Mouse (Mus musculus): ENCODE results near the gene Aym1. TPM values are rescaled to one million over a fixed set of nuclear protein-coding genes. Genes with fewer than 3 reads are reported as not detected.

The Aym1 gene
- polyA plus RNA-seq, 1 experiment from 2014 or later: not detected

DNA sequence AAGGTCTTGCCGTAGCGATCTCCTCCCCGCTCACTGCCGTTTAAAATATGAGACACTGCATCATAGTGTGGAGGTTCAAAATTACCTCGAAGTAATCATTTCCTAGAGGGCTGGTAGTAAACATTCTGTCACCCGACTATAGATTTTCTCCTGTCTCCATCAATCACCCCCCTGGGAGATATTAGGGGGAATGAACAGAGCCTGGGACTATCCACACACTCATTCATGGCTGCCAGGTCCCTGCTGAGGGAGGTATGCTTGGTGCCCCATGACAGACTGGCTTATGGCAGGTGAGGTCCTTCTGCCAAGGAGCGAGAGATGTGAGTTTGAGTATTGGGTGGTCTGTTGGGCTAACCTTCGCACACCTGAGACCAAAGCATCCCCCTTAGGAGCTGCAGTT, 23.5 kb downstream of the Aym1 start:
- 82% methylated on average over 8 of the region's 8 CpGs for WGBS
- no peaks in the 10 kb centered on the region for H3K4me1 ChIP-seq
- H3K9me3 ChIP-seq (replicated peaks): no peaks in the 10 kb centered on the region
- no peak for ATAC-seq (ENCODE audit: low FRiP score)
- no peak overlapping the region for H3K4me3 ChIP-seq
- H3K27me3 ChIP-seq: no peaks in the 10 kb centered on the region
- H3K27ac ChIP-seq: no peak overlapping the region
- H3K4me2 ChIP-seq (replicated peaks): no peak overlapping the region
- H3K36me3 ChIP-seq: no peaks in the 10 kb centered on the region
- no peak overlapping the region for H3K9ac ChIP-seq

DNA sequence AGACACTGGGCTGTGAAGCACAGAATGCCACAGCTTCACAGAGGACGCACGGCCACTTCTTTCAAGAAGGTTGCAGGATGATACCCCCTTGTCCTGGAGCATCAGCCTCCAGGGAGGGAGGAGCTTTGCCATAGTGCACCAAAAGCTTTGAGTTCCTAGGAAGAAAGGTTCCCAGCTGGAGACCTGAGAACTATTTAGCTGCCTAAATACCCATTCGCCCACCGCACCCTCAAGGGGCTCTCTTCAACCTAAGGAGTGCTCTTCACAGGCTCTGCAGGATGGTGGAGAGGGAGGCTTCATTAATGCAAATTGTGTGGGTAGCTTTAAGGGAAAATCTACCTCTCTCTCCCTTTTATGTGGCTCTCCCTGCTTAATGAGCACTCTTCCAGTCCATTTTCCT, 25.5 kb downstream of the Aym1 start:
- Histone ChIP-seq H3K4me3 (no peak overlapping the region), H3K36me3 (no peaks in the 10 kb centered on the region), H3K9me3 (replicated peaks) (no peaks in the 10 kb centered on the region), H3K4me1 (no peaks in the 10 kb centered on the region), H3K9ac (no peak overlapping the region), H3K27me3 (no peaks in the 10 kb centered on the region), H3K27ac (no peak overlapping the region), H3K4me2 (replicated peaks) (no peak overlapping the region)
- ATAC-seq (ENCODE audit: low FRiP score): no peak
- 51% methylated on average over 4 of the region's 4 CpGs for WGBS

DNA sequence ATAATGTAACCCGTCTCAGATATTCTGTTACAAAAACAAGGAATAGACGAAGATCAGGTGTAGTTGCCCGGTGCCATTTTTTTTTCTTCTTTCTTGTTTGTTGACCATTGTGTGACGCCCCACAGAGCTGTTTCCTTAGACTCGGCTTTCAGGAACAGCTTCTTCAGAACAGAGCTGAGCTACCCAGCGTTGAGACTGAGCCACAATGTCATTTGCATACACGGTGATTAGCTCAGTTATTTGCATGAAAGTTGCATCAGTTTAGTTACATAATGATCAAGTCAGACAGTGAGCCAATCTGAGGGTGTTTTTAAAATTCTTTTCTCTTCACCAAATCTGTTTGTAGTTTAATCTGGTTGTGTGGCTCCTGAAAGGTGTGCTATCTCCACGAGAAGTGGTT, 36.7 kb downstream of the Aym1 start:
- peaks cover 16% of the 10 kb centered on the region for H3K4me1 ChIP-seq
- H3K4me2 ChIP-seq (replicated peaks): no peak overlapping the region
- WGBS: 57% methylated on average over 8 of the region's 8 CpGs
- no peak overlapping the region for H3K4me3 ChIP-seq
- no peak for ATAC-seq (ENCODE audit: low FRiP score)
- H3K27ac ChIP-seq: no peak overlapping the region
- H3K9me3 ChIP-seq (replicated peaks): no peaks in the 10 kb centered on the region
- no peaks in the 10 kb centered on the region for H3K27me3 ChIP-seq
- H3K36me3 ChIP-seq: no peaks in the 10 kb centered on the region
- H3K9ac ChIP-seq: no peak overlapping the region

DNA sequence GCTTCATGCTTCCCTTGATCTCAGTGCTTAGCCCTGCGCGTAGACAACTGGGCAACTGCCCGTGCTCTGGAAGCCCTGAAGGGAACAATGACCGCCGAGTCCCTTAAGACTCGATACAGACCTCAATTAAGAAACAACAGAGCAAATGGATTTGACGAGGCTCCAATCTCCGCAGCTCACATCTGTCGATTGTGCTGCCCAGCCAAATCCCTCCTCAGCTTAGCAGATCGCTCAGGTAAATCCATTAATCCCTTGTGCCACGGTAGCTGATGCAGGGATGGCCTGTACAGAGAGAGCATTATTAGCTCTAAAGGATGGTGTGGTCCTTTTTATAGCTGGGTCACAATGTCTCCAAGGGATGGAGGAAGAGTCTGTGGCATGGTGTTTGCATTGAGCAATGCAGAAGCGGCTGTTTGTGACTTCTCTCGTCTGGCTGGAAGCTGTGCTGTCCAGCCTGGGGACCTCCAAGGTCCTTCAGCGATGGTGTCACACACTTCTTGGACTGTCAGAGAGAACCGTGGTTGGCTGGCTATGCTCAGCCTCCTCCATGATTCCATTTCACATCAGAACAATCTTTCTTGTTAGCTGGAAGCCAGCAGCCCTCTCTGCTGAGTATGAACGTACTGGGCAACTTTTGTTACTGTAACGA, 39.3 kb downstream of the Aym1 start:
- H3K4me3 ChIP-seq: no peak overlapping the region
- no peaks in the 10 kb centered on the region for H3K27me3 ChIP-seq
- ATAC-seq (ENCODE audit: low FRiP score): no peak
- peaks cover 7% of the 10 kb centered on the region for H3K9me3 ChIP-seq (replicated peaks)
- peaks cover 17% of the 10 kb centered on the region for H3K4me1 ChIP-seq
- no peak overlapping the region for H3K9ac ChIP-seq
- H3K27ac ChIP-seq: peak overlapping the region; percentile 36; the same call in 1 of the 2 replicates
- no peaks in the 10 kb centered on the region for H3K36me3 ChIP-seq
- 74% methylated on average over 17 of the region's 17 CpGs for WGBS
- H3K4me2 ChIP-seq (replicated peaks): no peak overlapping the region

DNA sequence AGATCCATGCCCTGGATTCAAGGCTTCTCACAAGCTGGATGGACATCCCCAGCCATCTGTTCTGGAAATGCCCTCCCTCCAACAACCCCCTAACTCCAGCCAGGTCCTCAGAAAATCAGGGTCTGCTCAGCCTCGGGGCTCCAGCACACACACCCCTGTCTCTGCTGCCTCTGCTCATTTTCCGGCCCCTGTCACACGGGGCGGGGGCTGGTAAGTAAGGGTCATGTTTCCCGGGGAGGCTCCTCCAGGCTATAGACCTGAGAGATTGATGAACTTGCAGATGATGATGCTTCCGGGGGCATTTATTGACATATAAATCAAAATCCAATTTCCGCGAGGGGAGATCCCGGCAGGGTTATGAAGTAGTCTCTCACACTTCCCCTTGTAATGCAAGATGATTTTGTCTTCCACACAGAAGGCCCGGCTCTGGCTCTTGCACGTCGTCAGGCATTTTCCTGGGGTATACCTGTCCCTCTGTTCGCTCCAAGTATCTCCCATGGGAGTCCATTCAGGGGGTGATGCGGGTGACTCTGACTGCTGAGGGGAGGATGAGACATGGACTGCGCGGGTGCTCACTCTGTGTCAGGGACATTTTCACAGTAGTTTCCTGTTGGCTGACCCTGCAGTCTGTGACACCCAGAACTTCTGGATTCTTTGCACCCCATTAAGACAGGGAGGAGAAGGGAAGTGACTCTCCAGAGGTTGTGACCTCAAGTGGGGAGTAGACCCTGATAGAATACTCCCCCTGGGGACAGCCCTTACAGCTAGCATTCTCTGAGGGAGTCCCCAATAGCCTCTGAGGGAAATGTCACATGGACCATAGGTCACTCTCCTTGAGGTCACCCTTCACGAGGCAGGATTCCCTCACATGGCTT, 40.6 kb downstream of the Aym1 start:
- ATAC-seq (ENCODE audit: low FRiP score): no peak
- no peak overlapping the region for H3K4me2 ChIP-seq (replicated peaks)
- no peak overlapping the region for H3K4me3 ChIP-seq
- H3K4me1 ChIP-seq: peaks cover 17% of the 10 kb centered on the region
- WGBS: 71% methylated on average over 17 of the region's 17 CpGs
- no peak overlapping the region for H3K9ac ChIP-seq
- H3K27ac ChIP-seq: no peak overlapping the region
- peaks cover 7% of the 10 kb centered on the region for H3K9me3 ChIP-seq (replicated peaks)
- no peaks in the 10 kb centered on the region for H3K36me3 ChIP-seq
- no peaks in the 10 kb centered on the region for H3K27me3 ChIP-seq

DNA sequence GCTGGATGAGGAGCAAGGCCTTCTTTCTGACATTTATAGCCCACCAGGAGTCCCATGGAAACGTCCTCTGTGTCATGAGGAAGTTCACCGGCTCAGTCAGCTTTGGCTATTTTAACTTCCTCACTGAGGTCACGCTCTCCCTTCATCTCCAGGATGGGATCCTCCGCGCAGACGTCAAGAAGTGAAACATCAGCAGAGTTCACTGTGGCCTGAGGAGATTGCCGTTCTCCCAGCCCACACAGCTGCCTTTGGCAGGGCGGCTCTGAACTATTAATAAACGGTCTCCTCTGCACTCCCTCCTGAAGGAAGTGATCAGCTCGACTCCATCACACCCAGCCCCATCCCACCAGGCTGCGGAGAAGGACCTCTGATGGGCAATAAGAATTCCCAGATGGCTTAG, 45.6 kb downstream of the Aym1 start:
- WGBS: 70% methylated on average over 11 of the region's 11 CpGs
- Histone ChIP-seq H3K36me3 (no peaks in the 10 kb centered on the region), H3K9me3 (replicated peaks) (peaks cover 7% of the 10 kb centered on the region), H3K9ac (no peak overlapping the region), H3K4me1 (peaks cover 11% of the 10 kb centered on the region), H3K4me3 (no peak overlapping the region), H3K27me3 (0 out of 2 replicates have a peak, but pooled peaks cover 3% of the 10 kb centered on the region), H3K4me2 (replicated peaks) (no peak overlapping the region), H3K27ac (no peak overlapping the region)
- no peak for ATAC-seq (ENCODE audit: low FRiP score)

DNA sequence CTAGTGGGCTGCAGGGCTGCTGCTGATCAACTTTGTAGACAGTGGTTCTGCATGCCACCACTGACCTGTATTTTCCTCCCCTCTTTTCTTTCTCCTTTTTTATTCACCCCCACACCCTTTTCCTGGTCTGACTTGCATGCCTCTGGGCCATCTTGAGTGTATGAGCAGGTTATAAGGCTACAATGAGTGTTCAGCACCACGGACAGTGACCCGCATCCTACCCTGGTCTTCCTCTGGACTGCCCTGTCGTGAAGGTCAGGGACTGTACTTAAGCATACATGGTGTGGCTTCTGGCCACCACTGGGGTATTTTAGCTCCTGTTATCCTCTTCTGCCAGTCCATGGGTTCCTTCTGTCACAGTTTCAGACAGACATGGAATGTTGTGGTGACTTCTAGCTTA, 50.3 kb downstream of the Aym1 start:
- Histone ChIP-seq H3K27me3 (peaks cover 6% of the 10 kb centered on the region; the same call in 1 of the 2 replicates), H3K36me3 (no peaks in the 10 kb centered on the region), H3K4me1 (peaks cover 12% of the 10 kb centered on the region; the same call in 1 of the 2 replicates), H3K9me3 (replicated peaks) (no peaks in the 10 kb centered on the region), H3K4me3 (no peak overlapping the region), H3K9ac (no peak overlapping the region), H3K4me2 (replicated peaks) (no peak overlapping the region), H3K27ac (no peak overlapping the region)
- ATAC-seq (ENCODE audit: low FRiP score): no peak
- 6% methylated on average over 3 of the region's 3 CpGs for WGBS

Small RNA genes within 50 kb of the gene (microRNA-seq; reads per million reads assigned to microRNA genes)
- gene Mir7229 (not detected), gene Mir7230 (not detected)

Other genes starting within 250 kb of the Aym1 start
- 3.6 and 4.5 TPM in 2 replicates for gene 2900026A02Rik, start 136.1 kb upstream of the Aym1 start, polyA plus RNA-seq (2016; fragmentation: Nextera tagmentation; extraction: Ambion mirVana)
- 0.15 TPM in 1 of 2 replicates, not detected in the other for gene Tmem211, start 130.4 kb upstream of the Aym1 start, polyA plus RNA-seq (2016; fragmentation: Nextera tagmentation; extraction: Ambion mirVana)
- 11.6 and 14.3 TPM in 2 replicates for gene Sgsm1, start 46.5 kb upstream of the Aym1 start, polyA plus RNA-seq (2016; fragmentation: Nextera tagmentation; extraction: Ambion mirVana)
- gene Wscd2, start 133.0 kb downstream of the Aym1 start, polyA plus RNA-seq (2016; fragmentation: Nextera tagmentation; extraction: Ambion mirVana): 13.5 and 14.1 TPM in 2 replicates

All from hindbrain, embryonic 12.5 days (tissue).